8 mouse cellular contexts compared by ENCODE assay signal in genomic region chr1:180312792-180313311, GRCm38 (mm10). TPM values are rescaled to one million over a fixed set of nuclear protein-coding genes. Genes with fewer than 3 reads are reported as not detected.
DNase-seq lines count a peak whose midpoint lies in the region; ATAC-seq and TF ChIP-seq lines count a peak whose summit lies in the region.

No protein-coding gene starts in this region.

- no peaks in the 10 kb centered on the region for H3K9me3 ChIP-seq in forebrain, embryonic 13.5 days (replicated peaks)
- H3K9me3 ChIP-seq in midbrain, embryonic 11.5 days (ENCODE audit: control insufficient read depth, low read length) = no peaks in the 10 kb centered on the region

- H3K27ac ChIP-seq in forebrain, embryonic 13.5 days = peak overlapping the region; percentile 26
- no peak overlapping the region for H3K27ac ChIP-seq in midbrain, embryonic 11.5 days (ENCODE audit: low read depth, low read length)

- intact Hi-C loops in heart, postnatal 25 days (cut with DNase I) = no loop called here

- peak overlapping the region; percentile 32; the same call in 1 of the 2 replicates for H3K9ac ChIP-seq in forebrain, embryonic 13.5 days
- H3K9ac ChIP-seq in midbrain, embryonic 11.5 days (ENCODE audit: low read length) = no peak overlapping the region

- 22% methylated on average over 6 of the region's 6 CpGs for WGBS in forebrain, embryonic 13.5 days
- WGBS in midbrain, embryonic 11.5 days = 38% methylated on average over 6 of the region's 6 CpGs

- TF ChIP-seq POLR2A in brain, embryonic 14.5 days (IDR thresholded peaks at IDR 0.05; ENCODE audit: borderline replicate concordance, extremely low read depth, insufficient read depth, insufficient read length, poor library complexity, severe bottlenecking) = no peak

- ATAC-seq in forebrain, embryonic 13.5 days = peak; percentile 69
- peak; percentile 78 for ATAC-seq in midbrain, embryonic 11.5 days (ENCODE audit: low FRiP score)

- H3K4me2 ChIP-seq in forebrain, embryonic 13.5 days = peak overlapping the region; percentile 60
- H3K4me2 ChIP-seq in midbrain, embryonic 11.5 days = peak overlapping the region; percentile 50; the same call in 1 of the 2 replicates

- no peaks in the 10 kb centered on the region for H3K36me3 ChIP-seq in forebrain, embryonic 13.5 days (ENCODE audit: poor library complexity, severe bottlenecking)
- H3K36me3 ChIP-seq in midbrain, embryonic 11.5 days (ENCODE audit: control insufficient read depth, insufficient read depth, low read length) = no peaks in the 10 kb centered on the region

- peak; percentile 29 for DNase-seq in ovary, postnatal 14 days (ENCODE audit: low spot score)
- no peak for DNase-seq in ovary, adult 18-20 months (ENCODE audit: low spot score)
- peak; percentile 84 for DNase-seq in brain, embryonic 14.5 days (ENCODE audit: low read depth)
- DNase-seq in heart, postnatal 25 days (ENCODE audit: low spot score) = peak; percentile 66
- DNase-seq in midbrain, embryonic 11.5 days (ENCODE audit: low spot score, missing footprints) = peak; percentile 92
- DNase-seq in yolk sac, embryonic 10.5 days (ENCODE audit: low spot score) = no peak
- no peak for DNase-seq in left cerebral cortex, adult 18-20 months (ENCODE audit: low spot score in 2 of 2)

- no peak overlapping the region for H3K4me3 ChIP-seq in forebrain, embryonic 13.5 days
- no peak overlapping the region for H3K4me3 ChIP-seq in midbrain, embryonic 11.5 days (ENCODE audit: low read depth, low read length)

- no peak for TF ChIP-seq CTCF in brain, embryonic 14.5 days (IDR thresholded peaks at IDR 0.05; ENCODE audit: borderline replicate concordance, extremely low read depth, insufficient read depth, insufficient read length)

- H3K4me1 ChIP-seq in forebrain, embryonic 13.5 days = peaks cover 23% of the 10 kb centered on the region
- H3K4me1 ChIP-seq in midbrain, embryonic 11.5 days (ENCODE audit: control insufficient read depth, insufficient read depth, low read length) = peaks cover 8% of the 10 kb centered on the region

- H3K27me3 ChIP-seq in forebrain, embryonic 13.5 days = no peaks in the 10 kb centered on the region
- no peaks in the 10 kb centered on the region for H3K27me3 ChIP-seq in midbrain, embryonic 11.5 days (ENCODE audit: control insufficient read depth, insufficient read depth, low read length)

RNA-seq across cellular contexts. Expression of gene Itpkb, which starts 17.4 kb away (rescaled TPM):
- 3.0 and 6.3 TPM in 2 replicates for polyA plus RNA-seq in brain, embryonic 14.5 days (2012; rRNA removed)
- polyA plus RNA-seq in forebrain, embryonic 13.5 days (2015; fragmentation: Nextera tagmentation; extraction: Ambion mirVana) = 2.3 and 2.5 TPM in 2 replicates
- 10 to 100 TPM; 56.1 to 63.6 TPM for total RNA-seq in heart, postnatal 25 days (2021)
- 1.9 and 2.0 TPM in 2 replicates for polyA plus RNA-seq in midbrain, embryonic 11.5 days (2014; fragmentation: Nextera tagmentation; extraction: Ambion mirVana)
- 10 to 100 TPM; 18.3 to 20.2 TPM for total RNA-seq in left cerebral cortex, adult 18-20 months (2021)

RNA-seq across cellular contexts. Expression of gene Psen2, which starts 49.6 kb away (rescaled TPM):
- 17.9 and 19.6 TPM in 2 replicates for polyA plus RNA-seq in brain, embryonic 14.5 days (2012; rRNA removed)
- polyA plus RNA-seq in forebrain, embryonic 13.5 days (2015; fragmentation: Nextera tagmentation; extraction: Ambion mirVana) = 7.3 and 9.7 TPM in 2 replicates
- 10 to 100 TPM; 12.4 to 13.9 TPM for total RNA-seq in heart, postnatal 25 days (2021)
- polyA plus RNA-seq in midbrain, embryonic 11.5 days (2014; fragmentation: Nextera tagmentation; extraction: Ambion mirVana) = 5.2 and 5.4 TPM in 2 replicates
- total RNA-seq in left cerebral cortex, adult 18-20 months (2021) = 10 to 100 TPM; 18.4 to 19.7 TPM

Comparison
In these comparisons a context has a peak if more than half of its experiments do, and no peak if none do; other contexts are left out.
1. DNase-seq: peak in ovary, postnatal 14 days (single experiment), brain, embryonic 14.5 days (single experiment), heart, postnatal 25 days (single experiment) and midbrain, embryonic 11.5 days (single experiment); none in ovary, adult 18-20 months (single experiment), yolk sac, embryonic 10.5 days (single experiment) and left cerebral cortex, adult 18-20 months (0 of 2).